Mouse (Mus musculus): ENCODE results near the gene Camsap2. TPM values are rescaled to one million over a fixed set of nuclear protein-coding genes. Genes with fewer than 3 reads are reported as not detected.
A peak's percentile ranks its signal among the peaks of the same experiment; 100 is the strongest.

Camsap2 gene
- total RNA-seq, 2 experiments from 2014 or later, result 128 to 192 TPM

- peak; percentile 47 for ATAC-seq (replicated peaks; ENCODE audit: low FRiP score, poor library complexity, severe bottlenecking)
Measured at GRCm38 (mm10) chr1:136346373-136347035, 600 bp upstream of the Camsap2 start.

DNA sequence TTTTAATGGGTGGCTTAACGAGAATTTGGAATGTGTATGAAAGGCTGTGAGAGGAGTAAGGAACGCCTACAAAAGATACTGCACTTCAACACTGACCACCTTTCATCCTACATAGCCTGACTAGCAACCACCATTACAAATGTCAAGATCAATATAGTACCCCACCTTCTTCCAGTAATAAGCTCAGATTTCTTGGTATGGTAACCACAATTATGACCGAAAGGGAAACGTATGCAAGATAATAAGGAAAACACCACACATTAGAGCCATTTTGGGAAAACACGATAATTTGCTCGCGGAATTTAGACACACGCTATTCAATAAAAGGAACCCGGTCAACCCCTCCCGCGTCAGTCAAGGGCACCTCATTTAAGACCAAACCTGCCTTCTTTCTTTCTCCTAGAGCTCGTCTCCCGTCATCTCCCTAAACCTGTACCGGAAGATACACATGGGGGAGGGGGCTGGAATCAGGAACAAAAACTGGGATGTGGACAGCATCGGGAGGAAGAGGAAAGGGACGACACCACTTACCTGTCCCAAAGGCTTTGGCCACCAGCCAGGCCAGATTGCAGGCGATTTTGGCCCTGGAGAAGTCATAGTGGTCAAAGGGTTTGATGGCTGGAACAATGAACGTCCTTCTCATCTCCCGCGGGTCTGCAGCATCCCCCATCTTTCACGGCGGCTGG lies 993 bp downstream of the Camsap2 start:
- no peak for ATAC-seq (replicated peaks; ENCODE audit: low FRiP score, poor library complexity, severe bottlenecking)

GRCm38 (mm10) chr1:136344281-136344680 lies 1.6 kb downstream of the Camsap2 start:
- ATAC-seq (replicated peaks; ENCODE audit: low FRiP score, poor library complexity, severe bottlenecking), result no peak

DNA sequence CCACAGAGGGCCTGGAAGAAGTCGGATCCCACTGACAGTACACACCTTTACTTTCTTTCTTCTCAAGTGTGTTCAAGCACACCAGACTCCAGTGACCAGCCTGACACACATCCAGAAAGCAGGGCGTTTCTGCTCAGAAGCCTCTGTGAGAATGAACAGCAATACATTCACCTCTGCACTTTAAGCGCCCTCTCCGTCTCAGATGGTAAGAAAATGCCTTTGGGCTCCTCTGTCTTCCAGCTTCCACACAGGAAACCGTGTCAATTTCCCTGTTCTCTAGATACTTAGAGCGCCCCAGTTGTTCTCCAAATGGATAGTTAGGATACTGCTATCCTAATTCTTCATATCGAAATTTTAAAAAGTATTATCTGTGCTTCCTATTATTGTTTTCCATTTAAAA lies 2.2 kb downstream of the Camsap2 start:
- no peak for ATAC-seq (replicated peaks; ENCODE audit: low FRiP score, poor library complexity, severe bottlenecking)

GRCm38 (mm10) chr1:136340541-136340940 lies 5.4 kb downstream of the Camsap2 start:
- ATAC-seq (replicated peaks; ENCODE audit: low FRiP score, poor library complexity, severe bottlenecking), result no peak

- ATAC-seq (replicated peaks; ENCODE audit: low FRiP score, poor library complexity, severe bottlenecking), result no peak
Measured at GRCm38 (mm10) chr1:136334743-136335142, 11.2 kb downstream of the Camsap2 start.

DNA sequence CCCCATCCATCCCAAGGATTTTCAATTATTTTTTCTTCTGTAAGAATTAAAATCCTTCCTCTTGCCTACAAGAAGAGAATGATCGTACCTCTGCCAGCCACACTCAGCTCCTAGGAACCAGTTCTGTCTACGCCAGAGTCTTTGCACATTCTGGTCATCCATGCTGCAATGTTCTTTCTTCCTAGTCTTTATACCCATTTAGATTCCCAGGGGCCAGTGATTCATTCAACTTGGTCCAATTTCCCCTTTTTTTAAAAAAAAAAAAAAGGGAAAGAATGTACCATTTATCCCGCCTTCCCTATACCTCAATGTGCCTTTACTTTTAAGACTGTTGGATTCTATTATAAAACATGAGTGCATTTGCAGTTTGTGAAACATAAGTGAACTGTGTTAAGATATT lies 12.4 kb downstream of the Camsap2 start:
- no peak for ATAC-seq (replicated peaks; ENCODE audit: low FRiP score, poor library complexity, severe bottlenecking)

DNA sequence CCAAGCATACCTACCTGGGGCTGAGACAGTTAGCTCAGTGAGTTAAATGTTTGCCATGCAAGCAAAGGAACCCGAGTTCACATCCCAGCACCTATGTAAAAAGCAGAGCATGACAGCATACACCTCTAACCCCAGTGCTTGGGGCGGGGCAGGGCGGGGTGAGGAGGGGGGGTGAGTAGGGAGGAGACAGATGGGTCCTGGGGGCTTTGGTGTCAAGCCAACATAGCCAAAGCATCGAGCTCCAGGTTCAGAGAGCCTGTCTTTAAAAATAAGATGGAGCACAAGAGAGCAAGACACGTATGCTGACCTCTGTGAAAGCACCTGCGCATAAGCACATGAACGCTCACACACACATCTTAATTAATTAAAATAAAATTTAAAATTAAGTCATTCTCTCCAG lies 12.8 kb downstream of the Camsap2 start:
- no peak for ATAC-seq (replicated peaks; ENCODE audit: low FRiP score, poor library complexity, severe bottlenecking)

GRCm38 (mm10) chr1:136331836-136332235 lies 14.1 kb downstream of the Camsap2 start:
- no peak for ATAC-seq (replicated peaks; ENCODE audit: low FRiP score, poor library complexity, severe bottlenecking)

- no peak for ATAC-seq (replicated peaks; ENCODE audit: low FRiP score, poor library complexity, severe bottlenecking)
Measured at GRCm38 (mm10) chr1:136329426-136329825, 16.5 kb downstream of the Camsap2 start.

DNA sequence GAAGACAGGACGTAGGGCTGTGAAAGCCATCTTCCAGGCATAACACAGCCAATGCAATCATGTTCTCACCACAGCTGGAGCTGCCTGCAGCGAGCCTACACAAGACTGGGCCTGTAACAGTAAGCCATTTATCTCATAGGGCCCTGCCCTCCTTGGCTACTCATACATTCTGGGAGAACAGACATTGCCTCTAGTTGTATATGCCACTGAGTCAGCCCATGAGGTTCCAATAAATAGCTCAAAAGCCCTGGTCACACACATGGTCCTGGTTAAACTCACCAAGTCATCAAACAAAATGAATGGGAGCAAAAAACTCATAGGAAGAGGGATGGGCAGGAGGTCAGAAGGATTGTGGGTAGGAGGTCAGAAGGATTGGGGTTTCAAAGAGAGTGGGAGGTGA lies 17.3 kb downstream of the Camsap2 start:
- no peak for ATAC-seq (replicated peaks; ENCODE audit: low FRiP score, poor library complexity, severe bottlenecking)

- no peak for ATAC-seq (replicated peaks; ENCODE audit: low FRiP score, poor library complexity, severe bottlenecking)
Measured at GRCm38 (mm10) chr1:136327638-136328037, 18.3 kb downstream of the Camsap2 start.

DNA sequence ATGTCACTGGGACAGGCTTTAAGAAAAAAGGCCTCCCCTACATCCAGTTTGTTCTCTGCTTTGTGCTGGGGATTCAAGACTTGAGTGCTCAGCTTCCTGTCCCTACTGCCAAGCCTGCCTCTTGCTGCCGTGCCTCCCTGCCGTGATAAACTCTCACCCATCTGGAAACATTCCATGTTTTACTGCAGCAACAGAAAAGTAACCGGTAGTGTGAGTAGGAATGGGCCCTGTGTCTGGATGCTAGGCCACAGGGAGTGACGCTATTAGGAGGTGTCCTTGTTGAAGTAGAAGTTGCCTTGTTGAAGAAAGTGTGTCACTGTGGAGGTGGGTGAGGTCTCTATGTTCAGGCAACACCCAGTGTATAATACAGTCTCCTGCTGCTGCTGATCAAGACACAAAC lies 20.0 kb downstream of the Camsap2 start:
- no peak for ATAC-seq (replicated peaks; ENCODE audit: low FRiP score, poor library complexity, severe bottlenecking)

DNA sequence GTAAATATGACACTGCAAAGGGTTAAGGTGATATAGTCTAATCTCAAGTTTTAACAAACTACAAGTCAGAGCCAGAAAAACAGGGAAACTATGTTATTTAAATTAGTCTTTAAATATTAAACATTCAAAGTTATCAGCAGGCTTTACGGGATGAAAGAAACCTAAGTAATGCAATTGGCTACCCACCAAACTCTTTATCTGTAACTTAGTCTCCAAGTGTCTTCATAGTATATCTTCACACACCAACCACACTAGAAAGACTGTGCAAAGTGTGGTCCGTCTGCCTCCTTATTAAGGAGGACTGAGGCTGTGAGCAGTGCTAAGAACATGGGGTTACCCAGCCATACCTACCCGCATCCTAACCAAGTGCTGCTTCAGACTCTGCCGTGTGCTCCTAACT lies 23.6 kb downstream of the Camsap2 start:
- ATAC-seq (replicated peaks; ENCODE audit: low FRiP score, poor library complexity, severe bottlenecking), result no peak

DNA sequence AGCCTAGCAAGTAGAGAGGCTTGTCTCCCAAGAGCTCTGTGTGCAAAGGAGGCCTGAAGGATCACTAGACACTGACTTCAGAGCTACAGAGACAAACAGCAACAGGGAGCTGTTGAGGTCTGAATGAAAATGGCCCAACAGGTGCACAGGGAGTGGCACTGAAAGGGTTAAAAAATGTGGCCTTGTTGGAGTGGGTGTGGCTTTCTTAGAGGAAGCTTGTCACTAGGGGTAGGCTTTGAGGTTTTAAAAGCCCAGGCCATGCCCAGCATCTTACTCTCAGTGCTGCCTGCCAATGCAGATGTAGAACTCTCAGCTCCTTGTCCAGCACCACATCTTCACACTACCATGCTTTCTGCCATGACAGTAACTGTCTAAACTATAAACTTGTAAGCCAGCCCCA lies 29.6 kb downstream of the Camsap2 start:
- ATAC-seq (replicated peaks; ENCODE audit: low FRiP score, poor library complexity, severe bottlenecking), result no peak

GRCm38 (mm10) chr1:136309193-136309592 lies 36.7 kb downstream of the Camsap2 start:
- ATAC-seq (replicated peaks; ENCODE audit: low FRiP score, poor library complexity, severe bottlenecking), result no peak

DNA sequence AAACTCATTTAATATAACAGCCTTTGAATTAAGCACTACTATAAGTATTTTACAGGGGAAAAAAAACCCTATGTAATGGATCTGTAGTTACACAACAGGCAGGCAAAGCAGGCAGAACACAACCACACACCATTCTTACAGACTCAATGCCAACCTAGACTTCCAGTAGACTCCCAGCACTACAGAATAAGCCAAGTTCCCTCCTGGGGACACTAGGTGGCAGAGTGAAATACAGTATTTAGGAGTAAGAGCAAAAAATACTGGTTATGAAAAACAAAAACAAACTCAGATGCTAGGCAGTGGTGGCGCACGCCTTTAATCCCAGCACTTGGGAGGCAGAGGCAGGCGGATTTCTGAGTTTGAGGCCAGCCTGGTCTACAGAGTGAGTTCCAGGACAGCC lies 39.5 kb downstream of the Camsap2 start:
- ATAC-seq (replicated peaks; ENCODE audit: low FRiP score, poor library complexity, severe bottlenecking), result peak; percentile 73

GRCm38 (mm10) chr1:136293961-136294360 lies 51.9 kb downstream of the Camsap2 start:
- no peak for ATAC-seq (replicated peaks; ENCODE audit: low FRiP score, poor library complexity, severe bottlenecking)

DNA sequence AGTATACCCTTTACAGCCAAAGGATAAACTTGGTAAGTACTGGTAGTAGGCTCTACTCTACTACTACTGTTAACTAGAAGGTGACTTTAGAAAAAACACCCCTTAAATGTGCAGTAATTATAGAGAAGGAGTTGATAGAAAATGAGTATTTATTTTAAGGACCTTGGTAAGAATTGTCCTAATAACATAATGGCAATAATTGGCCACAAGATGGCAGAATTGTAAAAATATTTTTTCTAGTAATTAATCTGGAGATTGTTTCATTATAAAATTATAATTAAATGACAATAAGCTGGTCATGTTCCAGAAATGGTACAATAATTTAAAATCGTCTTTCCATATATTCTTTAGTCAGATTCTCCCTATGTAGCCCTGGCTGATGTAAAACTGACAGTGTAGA lies 56.1 kb downstream of the Camsap2 start:
- ATAC-seq (replicated peaks; ENCODE audit: low FRiP score, poor library complexity, severe bottlenecking), result no peak

- ATAC-seq (replicated peaks; ENCODE audit: low FRiP score, poor library complexity, severe bottlenecking), result no peak
Measured at GRCm38 (mm10) chr1:136277366-136277765, 68.5 kb downstream of the Camsap2 start.

DNA sequence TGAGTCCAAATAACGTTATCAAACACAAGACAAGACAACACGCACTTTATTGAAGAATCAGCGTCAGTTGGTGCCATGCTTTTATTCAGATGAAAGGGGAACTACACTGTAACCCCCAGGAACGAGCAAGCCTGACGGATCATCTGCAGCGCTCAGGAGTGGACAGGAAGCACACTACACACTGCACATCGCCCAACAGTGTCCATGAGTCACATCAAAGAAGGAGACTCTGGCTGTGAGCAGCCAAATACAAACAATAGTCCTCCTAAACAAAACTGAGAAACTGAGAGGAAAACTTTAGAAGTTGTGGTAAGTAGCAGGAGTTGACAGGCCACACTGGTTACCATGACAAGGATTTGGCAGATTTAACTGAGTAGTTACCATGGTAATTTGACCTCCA lies 77.7 kb downstream of the Camsap2 start:
- no peak for ATAC-seq (replicated peaks; ENCODE audit: low FRiP score, poor library complexity, severe bottlenecking)

GRCm38 (mm10) chr1:136266127-136266526 lies 79.8 kb downstream of the Camsap2 start:
- no peak for ATAC-seq (replicated peaks; ENCODE audit: low FRiP score, poor library complexity, severe bottlenecking)

All from erythroid progenitor cell, adult 5-6 weeks (primary cell).